Mouse (Mus musculus): Measurements from ENCODE around the gene Usp43. TPM values are rescaled to one million over a fixed set of nuclear protein-coding genes. Genes with fewer than 3 reads are reported as not detected.

Gene Usp43
- total and polyA plus RNA-seq, 3 experiments = 0.05 TPM; not detected in 2

DNA sequence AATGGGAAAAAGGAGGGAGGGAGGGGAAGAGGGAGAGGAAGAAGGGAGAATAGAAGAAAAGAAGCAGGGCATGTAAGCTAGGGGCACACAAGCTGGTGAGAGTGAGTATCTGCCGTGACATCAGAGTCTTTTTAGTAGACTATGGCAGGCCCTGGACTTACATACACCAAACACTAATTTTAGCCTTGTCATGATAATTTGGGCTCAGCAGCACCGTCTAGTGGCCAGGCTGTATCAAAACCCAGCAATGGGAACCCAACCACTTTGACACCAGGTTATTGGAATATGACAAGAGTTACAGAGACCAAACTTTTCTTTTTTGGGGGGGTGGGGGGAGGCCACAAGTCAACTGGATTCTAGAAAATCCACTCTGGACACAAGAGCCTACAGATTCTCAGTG is 66.9 kb downstream of the Usp43 start:
- Histone ChIP-seq H3K36me3 (replicated peaks) (no peaks in the 10 kb centered on the region), H3K4me1 (ENCODE audit: insufficient read depth, low read depth, low read length) (no peaks in the 10 kb centered on the region), H3K27me3 (ENCODE audit: insufficient read depth, low read length) (no peaks in the 10 kb centered on the region), H3K4me3 (ENCODE audit: low read depth, low read length) (no peak overlapping the region), H3K9me3 (replicated peaks) (peaks cover 42% of the 10 kb centered on the region)
- DNase-seq (ENCODE audit: low spot score) (no peak), ATAC-seq (ENCODE audit: extremely low read depth, insufficient number of reproducible peaks, low FRiP score, poor library complexity, severe bottlenecking) (no peak)
- TF ChIP-seq GATA1 (IDR thresholded peaks at IDR 0.05; ENCODE audit: borderline replicate concordance, low read length) (no peak), GATA2 (IDR thresholded peaks at IDR 0.05; ENCODE audit: borderline replicate concordance, low read depth, low read length) (no peak), POLR2AphosphoS5 (IDR thresholded peaks at IDR 0.05; ENCODE audit: insufficient replicate concordance, low read depth, low read length) (no peak), TAL1 (conservative IDR thresholded peaks at IDR 0.05; ENCODE audit: low read depth, low read length) (no peak), CTCF (IDR thresholded peaks at IDR 0.05; ENCODE audit: low read depth, low read length) (no peak)

DNA sequence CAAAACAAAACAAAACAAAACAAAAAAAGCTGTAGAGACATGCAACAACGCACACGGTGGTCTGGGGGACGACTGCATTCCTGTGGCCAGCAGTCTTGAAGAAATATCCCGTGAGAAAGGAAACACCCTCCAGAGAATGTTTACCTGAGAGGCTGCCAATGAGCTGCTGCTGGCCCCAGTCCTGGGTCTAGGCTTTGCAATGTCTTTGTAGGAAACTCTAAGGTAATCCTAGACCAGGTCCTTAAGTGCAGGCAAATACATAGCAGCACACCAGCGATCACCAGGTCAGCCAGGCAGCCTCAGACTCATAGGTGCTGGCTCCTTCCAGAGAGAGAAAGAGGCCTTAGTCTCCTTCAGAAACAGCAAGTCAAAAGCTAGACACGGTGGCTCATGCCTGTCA is 68.0 kb downstream of the Usp43 start:
- DNase-seq (ENCODE audit: low spot score) (no peak), ATAC-seq (ENCODE audit: extremely low read depth, insufficient number of reproducible peaks, low FRiP score, poor library complexity, severe bottlenecking) (no peak)
- TF ChIP-seq POLR2AphosphoS5 (IDR thresholded peaks at IDR 0.05; ENCODE audit: insufficient replicate concordance, low read depth, low read length) (no peak), TAL1 (conservative IDR thresholded peaks at IDR 0.05; ENCODE audit: low read depth, low read length) (no peak), CTCF (IDR thresholded peaks at IDR 0.05; ENCODE audit: low read depth, low read length) (no peak), GATA2 (IDR thresholded peaks at IDR 0.05; ENCODE audit: borderline replicate concordance, low read depth, low read length) (no peak), GATA1 (IDR thresholded peaks at IDR 0.05; ENCODE audit: borderline replicate concordance, low read length) (no peak)
- H3K4me1 ChIP-seq (ENCODE audit: insufficient read depth, low read depth, low read length) = no peaks in the 10 kb centered on the region
- no peak overlapping the region for H3K4me3 ChIP-seq (ENCODE audit: low read depth, low read length)
- H3K9me3 ChIP-seq (replicated peaks) = peaks cover 33% of the 10 kb centered on the region
- H3K36me3 ChIP-seq (replicated peaks) = no peaks in the 10 kb centered on the region
- no peaks in the 10 kb centered on the region for H3K27me3 ChIP-seq (ENCODE audit: insufficient read depth, low read length)

DNA sequence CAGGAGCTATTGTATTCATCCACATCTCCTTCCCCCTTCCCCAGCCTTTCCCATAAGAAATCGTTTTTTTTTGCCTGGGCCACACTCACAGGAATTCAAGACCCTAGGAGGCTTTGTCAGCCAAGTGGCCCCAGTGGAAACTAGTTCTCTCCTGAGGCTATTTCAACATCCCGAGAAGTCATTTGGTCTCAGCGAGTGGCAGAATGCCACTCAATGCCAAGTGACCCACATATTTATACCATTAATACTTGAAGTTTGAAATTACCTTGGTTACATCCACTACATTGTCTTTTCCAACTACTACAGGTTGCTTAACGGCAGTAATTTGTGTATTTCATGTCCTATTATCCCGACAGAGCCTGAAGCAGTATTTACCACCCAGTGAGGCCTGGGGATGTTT is 70.2 kb downstream of the Usp43 start:
- Histone ChIP-seq H3K9me3 (replicated peaks) (peaks cover 17% of the 10 kb centered on the region), H3K4me1 (ENCODE audit: insufficient read depth, low read depth, low read length) (no peaks in the 10 kb centered on the region), H3K36me3 (replicated peaks) (no peaks in the 10 kb centered on the region), H3K27me3 (ENCODE audit: insufficient read depth, low read length) (no peaks in the 10 kb centered on the region), H3K4me3 (ENCODE audit: low read depth, low read length) (no peak overlapping the region)
- ATAC-seq (ENCODE audit: extremely low read depth, insufficient number of reproducible peaks, low FRiP score, poor library complexity, severe bottlenecking) = no peak
- DNase-seq (ENCODE audit: low spot score) = no peak
- TF ChIP-seq POLR2AphosphoS5 (IDR thresholded peaks at IDR 0.05; ENCODE audit: insufficient replicate concordance, low read depth, low read length) = no peak
- no peak for TF ChIP-seq TAL1 (conservative IDR thresholded peaks at IDR 0.05; ENCODE audit: low read depth, low read length)
- no peak for TF ChIP-seq CTCF (IDR thresholded peaks at IDR 0.05; ENCODE audit: low read depth, low read length)
- TF ChIP-seq GATA1 (IDR thresholded peaks at IDR 0.05; ENCODE audit: borderline replicate concordance, low read length) = no peak
- TF ChIP-seq GATA2 (IDR thresholded peaks at IDR 0.05; ENCODE audit: borderline replicate concordance, low read depth, low read length) = no peak

DNA sequence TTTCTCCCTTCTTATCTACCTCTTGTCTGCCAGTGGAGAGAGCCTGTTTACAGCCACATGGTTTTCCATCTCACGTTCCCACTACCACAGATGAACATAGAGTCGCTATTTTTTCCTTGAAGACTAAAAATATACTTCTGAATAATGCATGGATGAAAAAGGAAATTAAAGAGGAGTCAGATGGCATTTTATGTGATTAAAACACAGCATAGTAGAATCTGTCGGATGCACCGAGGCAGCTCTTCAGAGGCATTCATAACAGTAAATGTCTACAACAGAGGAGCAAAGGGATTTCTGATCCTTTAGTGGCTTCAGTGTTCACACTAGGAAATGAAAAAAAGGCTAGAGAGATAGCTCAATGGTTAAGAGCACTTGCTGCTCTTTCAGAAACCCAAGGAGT is 76.8 kb downstream of the Usp43 start:
- Histone ChIP-seq H3K4me1 (ENCODE audit: insufficient read depth, low read depth, low read length) (no peaks in the 10 kb centered on the region), H3K27me3 (ENCODE audit: insufficient read depth, low read length) (no peaks in the 10 kb centered on the region), H3K36me3 (replicated peaks) (no peaks in the 10 kb centered on the region), H3K9me3 (replicated peaks) (peaks cover 12% of the 10 kb centered on the region), H3K4me3 (ENCODE audit: low read depth, low read length) (no peak overlapping the region)
- no peak for ATAC-seq (ENCODE audit: extremely low read depth, insufficient number of reproducible peaks, low FRiP score, poor library complexity, severe bottlenecking)
- DNase-seq (ENCODE audit: low spot score) = no peak
- TF ChIP-seq CTCF (IDR thresholded peaks at IDR 0.05; ENCODE audit: low read depth, low read length) (no peak), GATA1 (IDR thresholded peaks at IDR 0.05; ENCODE audit: borderline replicate concordance, low read length) (no peak), GATA2 (IDR thresholded peaks at IDR 0.05; ENCODE audit: borderline replicate concordance, low read depth, low read length) (no peak), TAL1 (conservative IDR thresholded peaks at IDR 0.05; ENCODE audit: low read depth, low read length) (no peak), POLR2AphosphoS5 (IDR thresholded peaks at IDR 0.05; ENCODE audit: insufficient replicate concordance, low read depth, low read length) (no peak)

DNA sequence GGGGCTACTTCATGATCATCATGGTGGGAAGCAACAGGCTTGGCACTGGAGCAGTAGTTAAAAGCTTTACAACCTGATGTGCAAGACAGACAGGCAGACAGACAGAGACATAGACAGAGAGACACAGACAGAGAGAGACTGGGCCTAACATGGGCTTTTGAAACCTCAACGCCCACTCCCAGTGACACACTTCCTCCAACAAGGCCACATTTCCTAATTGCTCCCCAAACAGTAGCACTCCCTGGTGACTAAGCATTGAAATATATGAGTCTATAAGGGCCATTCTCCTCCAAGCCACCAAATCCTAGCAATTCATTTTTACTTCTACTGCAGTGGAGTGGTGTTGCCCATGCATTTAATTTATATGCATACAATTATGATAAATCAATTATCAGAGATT is 82.1 kb downstream of the Usp43 start:
- no peaks in the 10 kb centered on the region for H3K27me3 ChIP-seq (ENCODE audit: insufficient read depth, low read length)
- H3K4me1 ChIP-seq (ENCODE audit: insufficient read depth, low read depth, low read length) = no peaks in the 10 kb centered on the region
- TF ChIP-seq CTCF (IDR thresholded peaks at IDR 0.05; ENCODE audit: low read depth, low read length) (no peak), GATA1 (IDR thresholded peaks at IDR 0.05; ENCODE audit: borderline replicate concordance, low read length) (no peak), TAL1 (conservative IDR thresholded peaks at IDR 0.05; ENCODE audit: low read depth, low read length) (no peak), GATA2 (IDR thresholded peaks at IDR 0.05; ENCODE audit: borderline replicate concordance, low read depth, low read length) (no peak), POLR2AphosphoS5 (IDR thresholded peaks at IDR 0.05; ENCODE audit: insufficient replicate concordance, low read depth, low read length) (no peak)
- DNase-seq (ENCODE audit: low spot score) = no peak
- H3K36me3 ChIP-seq (replicated peaks) = no peaks in the 10 kb centered on the region
- peaks cover 17% of the 10 kb centered on the region for H3K9me3 ChIP-seq (replicated peaks)
- no peak for ATAC-seq (ENCODE audit: extremely low read depth, insufficient number of reproducible peaks, low FRiP score, poor library complexity, severe bottlenecking)
- H3K4me3 ChIP-seq (ENCODE audit: low read depth, low read length) = no peak overlapping the region

DNA sequence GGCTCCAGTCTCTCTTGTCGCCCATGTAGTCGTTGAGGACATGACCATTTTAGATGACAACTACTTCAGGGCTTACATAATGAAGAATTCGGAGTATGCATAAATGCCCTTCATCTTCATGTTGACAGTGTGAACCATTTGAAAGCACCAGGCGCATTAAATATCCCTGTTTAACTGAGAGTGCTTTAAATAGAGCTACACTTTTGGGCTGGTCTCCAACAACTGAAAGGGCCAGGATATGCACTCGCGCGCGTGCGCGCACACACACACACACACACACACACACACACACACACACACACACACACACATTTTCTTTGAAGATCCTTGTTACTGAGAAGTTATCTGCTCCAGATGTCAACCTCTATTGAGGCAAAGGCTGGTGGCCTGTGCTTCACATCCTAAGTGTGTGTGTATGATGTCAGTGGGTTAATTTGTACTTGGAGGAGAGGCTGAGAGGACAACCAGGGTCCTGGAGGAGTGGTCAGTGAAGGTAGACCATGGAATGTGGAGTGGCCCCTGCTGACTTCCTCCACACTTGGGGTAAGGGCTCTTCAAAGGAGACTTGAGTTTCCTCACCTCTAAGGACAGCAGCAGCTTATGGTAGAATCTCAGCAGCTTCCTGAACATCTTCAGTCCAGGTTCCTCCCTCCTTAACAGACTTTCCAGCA is 86.4 kb downstream of the Usp43 start:
- TF ChIP-seq GATA2 (IDR thresholded peaks at IDR 0.05; ENCODE audit: borderline replicate concordance, low read depth, low read length) (no peak), CTCF (IDR thresholded peaks at IDR 0.05; ENCODE audit: low read depth, low read length) (no peak), GATA1 (IDR thresholded peaks at IDR 0.05; ENCODE audit: borderline replicate concordance, low read length) (no peak)
- H3K36me3 ChIP-seq (replicated peaks) = no peaks in the 10 kb centered on the region

More for the DNA sequence above, 86.4 kb downstream of the Usp43 start:
- no peaks in the 10 kb centered on the region for H3K27me3 ChIP-seq (ENCODE audit: insufficient read depth, low read length)
- no peak for ATAC-seq (ENCODE audit: extremely low read depth, insufficient number of reproducible peaks, low FRiP score, poor library complexity, severe bottlenecking)
- H3K9me3 ChIP-seq (replicated peaks) = peaks cover 16% of the 10 kb centered on the region
- H3K4me3 ChIP-seq (ENCODE audit: low read depth, low read length) = no peak overlapping the region
- no peaks in the 10 kb centered on the region for H3K4me1 ChIP-seq (ENCODE audit: insufficient read depth, low read depth, low read length)
- no peak for DNase-seq (ENCODE audit: low spot score)

All from G1E (cell line).